Mouse (Mus musculus) B cell, adult (primary cell): ENCODE data around the gene Epo. TPM values are rescaled to one million over a fixed set of nuclear protein-coding genes. Genes with fewer than 3 reads are reported as not detected.

Experiments
- total RNA-seq: library from RNA; stranded (reverse); gene quantifications from 4 replicates; pipeline ENCODE4 v1.2.4, GENCODE M21; 2023; ENCODE audit not compliant: inconsistent age

The Epo gene
- not detected in 4 replicates for total RNA-seq

DNA sequence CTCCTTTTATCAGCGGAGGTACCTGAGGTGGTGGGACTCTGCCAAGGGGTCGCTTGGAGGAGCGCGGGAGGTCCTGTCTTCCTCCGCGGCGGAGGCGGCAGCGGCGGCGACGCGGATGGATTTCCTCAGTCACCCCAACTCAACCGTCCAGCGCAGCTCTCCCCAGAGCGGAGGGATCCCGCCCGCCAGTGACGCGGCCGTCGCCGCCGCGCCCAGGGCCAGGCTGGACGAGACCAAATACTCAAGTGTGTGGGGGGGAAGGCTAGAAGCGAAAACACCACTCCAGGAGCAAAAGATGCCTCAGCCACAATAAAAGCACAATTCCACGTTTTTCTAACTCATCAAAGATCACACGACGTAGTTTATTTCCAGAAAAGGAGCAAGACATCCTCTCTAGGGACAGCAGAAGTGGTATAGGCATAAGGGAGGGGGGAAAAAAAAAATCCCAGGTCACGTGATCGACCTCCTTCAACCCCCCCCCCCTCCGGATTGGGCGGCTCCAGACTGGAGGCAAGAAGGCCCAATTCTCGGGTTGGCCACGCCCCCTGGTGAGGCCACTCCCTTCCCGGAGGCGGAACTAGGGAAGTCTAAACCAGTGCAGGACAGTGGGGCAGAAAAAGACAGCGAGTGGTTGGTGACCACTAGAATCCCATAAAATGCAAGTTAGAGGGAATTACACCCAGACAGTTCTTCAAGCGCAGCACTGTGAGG is at the start of gene Epo, which contains the start of gene Gnb2:
Epo (minus strand) TSS at position 126 of the 711 bp plus-strand sequence.
Gnb2 (minus strand) TSS at position 394 of the 711 bp plus-strand sequence.

GRCm38 (mm10) chr5:137569665-137570064 is 36.6 kb upstream of the Epo start, which contains the start of gene Tfr2:
Gene Tfr2, plus strand, starts transcription at chr5:137569840.

GRCm38 (mm10) chr5:137553411-137553837 is 20.4 kb upstream of the Epo start, which contains the start of gene Actl6b:
Gene Actl6b, plus strand, starts transcription at chr5:137553517.

DNA sequence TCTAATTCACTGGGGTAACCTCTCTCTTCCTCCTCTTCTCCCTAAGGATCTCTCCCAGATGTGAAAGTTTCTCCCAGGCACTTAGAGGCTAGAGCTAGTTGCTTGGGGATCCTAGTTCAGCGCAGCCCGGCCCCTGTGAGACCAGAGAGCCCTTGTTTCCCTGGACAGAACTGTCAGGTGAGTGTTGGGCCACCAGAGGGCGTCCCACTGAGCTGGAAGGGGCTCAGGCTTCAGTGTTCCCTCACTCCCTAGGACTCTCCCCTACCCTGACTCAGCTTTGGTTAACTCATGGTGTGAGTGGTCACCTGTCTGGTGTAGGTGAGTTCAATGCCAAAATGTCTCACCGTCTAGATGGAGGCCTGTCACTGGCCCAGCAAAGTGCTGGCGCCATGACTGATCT is 14.6 kb downstream of the Epo start, which contains the start of gene Gigyf1:
Gigyf1 (plus strand) TSS at position 113 of the 400 bp plus-strand sequence.

GRCm38 (mm10) chr5:137501709-137502666 is 31.1 kb downstream of the Epo start, which contains the start of gene Pop7:
Gene Pop7, minus strand, starts transcription at chr5:137502518.

DNA sequence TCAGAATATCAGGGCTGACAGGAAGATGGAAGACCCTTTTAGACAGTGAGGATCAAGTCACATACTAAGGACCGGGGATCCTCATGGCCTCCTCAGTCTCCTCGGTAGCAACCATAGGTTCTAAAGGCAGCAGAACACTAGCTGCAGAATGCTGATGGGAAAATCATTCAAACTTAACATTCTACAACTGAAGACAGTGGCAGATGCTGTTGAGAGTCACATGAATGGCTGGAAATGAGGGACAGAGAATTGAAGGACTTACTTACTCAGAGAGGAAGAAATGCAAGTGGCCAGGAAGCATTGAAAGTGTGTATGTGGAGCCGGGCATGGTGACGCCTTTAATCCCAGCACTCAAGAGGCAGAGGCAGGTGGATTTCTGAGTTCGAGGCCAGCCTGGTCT is 56.1 kb downstream of the Epo start, which contains the start of gene Zan:
Zan (minus strand) TSS at position 101 of the 400 bp plus-strand sequence.

Other genes starting within 250 kb of the Epo start
- gene Ache, start 245.7 kb downstream of the Epo start, total RNA-seq = 0.32 to 0.48 TPM (median 0.41 TPM) in 4 replicates
- 0.51 to 2.0 TPM (median 1.1 TPM) in 4 replicates for gene Ufsp1, start 238.6 kb downstream of the Epo start, total RNA-seq
- gene Srrt, start 225.6 kb downstream of the Epo start, total RNA-seq = 401 to 449 TPM (median 426 TPM) in 4 replicates
- gene Trip6, start 218.8 kb downstream of the Epo start, total RNA-seq = 7.3 to 8.7 TPM (median 8.2 TPM) in 4 replicates
- gene Slc12a9, start 199.6 kb downstream of the Epo start, total RNA-seq = 19.7 to 22.5 TPM (median 20.8 TPM) in 4 replicates
- not detected in 4 replicates for gene Ephb4, start 183.1 kb downstream of the Epo start, total RNA-seq
- not detected in 4 replicates for gene Zan, start 56.2 kb downstream of the Epo start, total RNA-seq
- 30.1 to 38.1 TPM (median 33.0 TPM) in 4 replicates for gene Pop7, start 30.7 kb downstream of the Epo start, total RNA-seq
- gene Gigyf1, start 14.7 kb downstream of the Epo start, total RNA-seq = 114 to 121 TPM (median 115 TPM) in 4 replicates
- 346 to 423 TPM (median 404 TPM) in 4 replicates for gene Gnb2, start 268 bp upstream of the Epo start, total RNA-seq
- not detected in 4 replicates for gene Actl6b, start 20.3 kb upstream of the Epo start, total RNA-seq
- gene Tfr2, start 36.6 kb upstream of the Epo start, total RNA-seq = 0.29 to 1.5 TPM (median 0.71 TPM) in 4 replicates
- 32.1 to 44.5 TPM (median 37.3 TPM) in 4 replicates for gene Mospd3, start 67.8 kb upstream of the Epo start, total RNA-seq
- 1.1 to 2.3 TPM (median 1.5 TPM) in 4 replicates for gene Pcolce, start 80.5 kb upstream of the Epo start, total RNA-seq
- 0.22 to 0.45 TPM (median 0.30 TPM) in 3 of 4 replicates, not detected in the other for gene Fbxo24, start 95.8 kb upstream of the Epo start, total RNA-seq
- gene Lrch4, start 95.9 kb upstream of the Epo start, total RNA-seq = 206 to 213 TPM (median 209 TPM) in 4 replicates
- gene Gm20605, start 95.9 kb upstream of the Epo start, total RNA-seq = 58.1 to 62.4 TPM (median 60.8 TPM) in 4 replicates
- 84.0 to 92.8 TPM (median 85.8 TPM) in 4 replicates for gene Sap25, start 108.1 kb upstream of the Epo start, total RNA-seq
- gene Irs3, start 112.5 kb upstream of the Epo start, total RNA-seq = not detected in 4 replicates
- 17.4 to 20.9 TPM (median 18.1 TPM) in 4 replicates for gene Agfg2, start 151.5 kb upstream of the Epo start, total RNA-seq
- gene Nyap1, start 208.4 kb upstream of the Epo start, total RNA-seq = 0.21 to 0.48 TPM (median 0.42 TPM) in 4 replicates
- 201 to 221 TPM (median 212 TPM) in 4 replicates for gene Tsc22d4, start 212.5 kb upstream of the Epo start, total RNA-seq
- 19.3 to 26.7 TPM (median 22.2 TPM) in 4 replicates for gene Ppp1r35, start 245.6 kb upstream of the Epo start, total RNA-seq